Mouse (Mus musculus) lung, postnatal 36 days (tissue): ENCODE measurements around the gene Rcor3.

Experiments
- DNase-seq: peaks from one replicate; pipeline ENCODE4 v3.0.0; 2022; ENCODE audit warnings: mixed read lengths

The Rcor3 gene

GRCm38 (mm10) chr1:192068188-192068587 is 69.7 kb downstream of the Rcor3 start:
- no peak for DNase-seq

- no peak for DNase-seq
These were observed 70.9 kb downstream of the Rcor3 start for GRCm38 (mm10) chr1:192066956-192067355.

- no peak for DNase-seq
These were observed 74.5 kb downstream of the Rcor3 start for GRCm38 (mm10) chr1:192063209-192063946.

GRCm38 (mm10) chr1:192062682-192063081 is 75.2 kb downstream of the Rcor3 start:
- no peak for DNase-seq

GRCm38 (mm10) chr1:192061666-192062306 is 76.1 kb downstream of the Rcor3 start:
- DNase-seq: peak; percentile 71

GRCm38 (mm10) chr1:192058911-192059310 is 79.0 kb downstream of the Rcor3 start:
- no peak for DNase-seq

GRCm38 (mm10) chr1:192053726-192054125 is 84.1 kb downstream of the Rcor3 start:
- DNase-seq: no peak

GRCm38 (mm10) chr1:192052986-192053385 is 84.9 kb downstream of the Rcor3 start:
- DNase-seq: peak; percentile 48

GRCm38 (mm10) chr1:192052461-192052860 is 85.4 kb downstream of the Rcor3 start:
- no peak for DNase-seq
